Mouse (Mus musculus) heart, embryonic 14.5 days (tissue): ENCODE results near the gene Zgrf1. TPM values are rescaled to one million over a fixed set of nuclear protein-coding genes. Genes with fewer than 3 reads are reported as not detected.
A peak's percentile ranks its signal among the peaks of the same experiment; 100 is the strongest.

ENCODE experiments used
- ATAC-seq: fragments of 200-750 bp; cut with Nextera tagmentation; 2 replicates; pipeline ENCODE4 v1.8.0; 2017; ENCODE audit warnings: low read depth, moderate TSS enrichment; ENCODE audit not compliant: insufficient number of reproducible peaks, insufficient read depth, low FRiP score
- H3K27ac ChIP-seq, 2 experiments: fragments of 200-500 bp in 1 of 2; fragments of 300-500 bp in 1 of 2; sonication (generic) in 1 of 2; replicated peaks in 1 of 2; 2 replicates each; pipeline ENCODE4 v1.5.1; 2012 to 2014; ENCODE audit warnings: low read depth in 2 of 2, low read length in 2 of 2, control low read depth in 1 of 2, mild to moderate bottlenecking in 1 of 2, mixed read lengths in 1 of 2; ENCODE audit not compliant: control insufficient read depth in 1 of 2, insufficient read depth in 1 of 2
- H3K27me3 ChIP-seq: fragments of 300-500 bp; sonication (generic); 2 replicates; pipeline ENCODE4 v1.6.1; 2014; ENCODE audit warnings: mild to moderate bottlenecking, low read length, control low read depth; ENCODE audit not compliant: control insufficient read depth, insufficient read depth
- H3K36me3 ChIP-seq: fragments of 300-500 bp; sonication (generic); 2 replicates; pipeline ENCODE4 v1.6.1; 2014; ENCODE audit warnings: mild to moderate bottlenecking, control low read depth, low read length, mixed read lengths; ENCODE audit not compliant: control insufficient read depth, insufficient read depth
- H3K4me1 ChIP-seq, 2 experiments: fragments of 200-500 bp in 1 of 2; fragments of 300-500 bp in 1 of 2; sonication (generic) in 1 of 2; 2 replicates each; pipeline ENCODE4 v1.6.1; 2012 to 2014; ENCODE audit warnings: low read length in 2 of 2, control low read depth in 1 of 2, mixed read lengths in 1 of 2; ENCODE audit not compliant: control insufficient read depth in 2 of 2, insufficient read depth in 2 of 2
- H3K4me2 ChIP-seq: fragments of 300-500 bp; sonication (generic); 2 replicates; pipeline ENCODE4 v1.6.1; 2014; ENCODE audit warnings: mild to moderate bottlenecking, low read length
- H3K4me3 ChIP-seq, 2 experiments: fragments of 200-500 bp in 1 of 2; fragments of 300-500 bp in 1 of 2; sonication (generic) in 1 of 2; 2 replicates each; pipeline ENCODE4 v1.5.1; 2012 to 2014; ENCODE audit warnings: low read length in 2 of 2, mild to moderate bottlenecking in 2 of 2, control low read depth in 1 of 2, low read depth in 1 of 2, moderate library complexity in 1 of 2; ENCODE audit not compliant: control insufficient read depth in 1 of 2, insufficient read depth in 1 of 2
- H3K9ac ChIP-seq: fragments of 300-500 bp; sonication (generic); 2 replicates; pipeline ENCODE4 v1.6.1; 2014; ENCODE audit warnings: mild to moderate bottlenecking, low read length
- H3K9me3 ChIP-seq: fragments of 300-500 bp; sonication (generic); 2 replicates; pipeline ENCODE4 v1.6.1; 2016; ENCODE audit warnings: low read length, control low read depth; ENCODE audit not compliant: control insufficient read depth
- WGBS: fragments of 180-500 bp; shearing (Covaris S2); extraction: QIAGEN DNeasy Blood & Tissue Kit; methylation state at CpG from one replicate; pipeline ENCODE4 v1.1.7; 2014; 5-methylcytosine and 5-hydroxymethylcytosine counted together
- polyA plus RNA-seq: library from polyadenylated mRNA; unstranded; fragments of >200 nt; fragmentation: Nextera tagmentation; extraction: Ambion mirVana; gene quantifications from 2 replicates; pipeline ENCODE4 v1.2.1, GENCODE M21; 2014

Zgrf1 gene
- polyA plus RNA-seq, 1 experiment from 2014 or later: 8.8 TPM

GRCm38 (mm10) chr3:127562974-127563373 lies 9.7 kb downstream of the Zgrf1 start:
- ATAC-seq: no peak
- H3K36me3 ChIP-seq: peaks cover 61% of the 10 kb centered on the region

GRCm38 (mm10) chr3:127565129-127565528 lies 11.8 kb downstream of the Zgrf1 start:
- H3K27ac ChIP-seq: no peak overlapping the region
- H3K36me3 ChIP-seq: peaks cover 68% of the 10 kb centered on the region
- no peaks in the 10 kb centered on the region for H3K27me3 ChIP-seq
- H3K9ac ChIP-seq: no peak overlapping the region
- H3K4me3 ChIP-seq: no peak overlapping the region
- ATAC-seq: no peak
- WGBS: 82% methylated on average over 3 of the region's 3 CpGs
- H3K4me2 ChIP-seq: no peak overlapping the region
- no peaks in the 10 kb centered on the region for H3K9me3 ChIP-seq
- no peaks in the 10 kb centered on the region for H3K4me1 ChIP-seq

More at GRCm38 (mm10) chr3:127562974-127563373, 9.7 kb downstream of the Zgrf1 start:
- Histone ChIP-seq H3K9ac (no peak overlapping the region), H3K27ac (no peak overlapping the region), H3K4me1 (no peaks in the 10 kb centered on the region), H3K4me3 (no peak overlapping the region), H3K4me2 (no peak overlapping the region), H3K27me3 (no peaks in the 10 kb centered on the region), H3K9me3 (no peaks in the 10 kb centered on the region)
- 84% methylated on average over 4 of the region's 4 CpGs for WGBS

GRCm38 (mm10) chr3:127572557-127572956 lies 19.3 kb downstream of the Zgrf1 start:
- Histone ChIP-seq H3K4me3 (no peak overlapping the region), H3K27me3 (no peaks in the 10 kb centered on the region), H3K27ac (no peak overlapping the region), H3K9ac (no peak overlapping the region), H3K36me3 (peaks cover 57% of the 10 kb centered on the region), H3K9me3 (no peaks in the 10 kb centered on the region), H3K4me1 (no peaks in the 10 kb centered on the region), H3K4me2 (no peak overlapping the region)
- ATAC-seq: no peak
- 59% methylated on average over 4 of the region's 4 CpGs for WGBS

- Histone ChIP-seq H3K9me3 (no peaks in the 10 kb centered on the region), H3K4me2 (no peak overlapping the region), H3K9ac (no peak overlapping the region), H3K4me3 (no peak overlapping the region), H3K27me3 (no peaks in the 10 kb centered on the region), H3K36me3 (peaks cover 62% of the 10 kb centered on the region), H3K4me1 (no peaks in the 10 kb centered on the region), H3K27ac (no peak overlapping the region)
- WGBS: 81% methylated on average over 1 of the region's 1 CpGs
- ATAC-seq: no peak
Measured at GRCm38 (mm10) chr3:127597136-127597535, 43.8 kb downstream of the Zgrf1 start.

- Histone ChIP-seq H3K4me3 (no peak overlapping the region), H3K27ac (no peak overlapping the region), H3K9me3 (no peaks in the 10 kb centered on the region), H3K36me3 (peaks cover 63% of the 10 kb centered on the region), H3K4me2 (no peak overlapping the region), H3K27me3 (no peaks in the 10 kb centered on the region), H3K4me1 (no peaks in the 10 kb centered on the region), H3K9ac (no peak overlapping the region)
- no peak for ATAC-seq
- WGBS: 85% methylated on average over 2 of the region's 2 CpGs
Measured at GRCm38 (mm10) chr3:127608109-127608508, 54.8 kb downstream of the Zgrf1 start.

- under 1% methylated on average over 34 of the region's 36 CpGs for WGBS
- H3K4me1 ChIP-seq: peaks cover 0 to 12% of the 10 kb centered on the region in 2 experiments; a peak in 2 of 4 replicates
- no peaks in the 10 kb centered on the region for H3K9me3 ChIP-seq
- H3K27ac ChIP-seq: no peak overlapping the region
- peak overlapping the region; percentile 37 to 41 for H3K4me3 ChIP-seq
- H3K4me2 ChIP-seq: peak overlapping the region; percentile 69
- ATAC-seq: no peak
- no peaks in the 10 kb centered on the region for H3K36me3 ChIP-seq
- H3K9ac ChIP-seq: no peak overlapping the region
- peaks cover 62% of the 10 kb centered on the region for H3K27me3 ChIP-seq
Measured at GRCm38 (mm10) chr3:127625296-127625695, 72.0 kb downstream of the Zgrf1 start.

GRCm38 (mm10) chr3:127625701-127626399 lies 72.6 kb downstream of the Zgrf1 start:
- no peak overlapping the region for H3K27ac ChIP-seq
- H3K4me1 ChIP-seq: peaks cover 0 to 12% of the 10 kb centered on the region in 2 experiments; a peak in 2 of 4 replicates
- no peak overlapping the region for H3K9ac ChIP-seq
- H3K9me3 ChIP-seq: no peaks in the 10 kb centered on the region
- peak overlapping the region; percentile 37 to 41 for H3K4me3 ChIP-seq
- 2% methylated on average over 28 of the region's 28 CpGs for WGBS
- no peak for ATAC-seq
- peak overlapping the region; percentile 69 for H3K4me2 ChIP-seq
- peaks cover 67% of the 10 kb centered on the region for H3K27me3 ChIP-seq
- H3K36me3 ChIP-seq: no peaks in the 10 kb centered on the region

- Histone ChIP-seq H3K36me3 (no peaks in the 10 kb centered on the region), H3K27ac (no peak overlapping the region), H3K4me2 (no peak overlapping the region), H3K4me3 (no peak overlapping the region), H3K9ac (no peak overlapping the region), H3K9me3 (no peaks in the 10 kb centered on the region), H3K27me3 (peaks cover 74% of the 10 kb centered on the region), H3K4me1 (peaks cover 0 to 12% of the 10 kb centered on the region in 2 experiments; a peak in 2 of 4 replicates)
- ATAC-seq: no peak
- 4% methylated on average over 3 of the region's 3 CpGs for WGBS
Measured at GRCm38 (mm10) chr3:127626524-127626923, 73.2 kb downstream of the Zgrf1 start.
